Mouse (Mus musculus) intestine, embryonic 14.5 days (tissue): ENCODE results near the gene Atxn7l3. TPM values are rescaled to one million over a fixed set of nuclear protein-coding genes. Genes with fewer than 3 reads are reported as not detected.
A peak's percentile ranks its signal among the peaks of the same experiment; 100 is the strongest.

Experiments used
- ATAC-seq: fragments of 200-750 bp; cut with Nextera tagmentation; replicated peaks from 2 replicates; pipeline ENCODE4 v1.8.0; 2017; ENCODE audit warnings: low read depth, moderate number of reproducible peaks, moderate TSS enrichment, moderate library complexity; ENCODE audit not compliant: low FRiP score, low TSS enrichment
- DNase-seq: peaks from one replicate; pipeline ENCODE4 v3.0.0-alpha.2; 2018; ENCODE audit warnings: low spot score
- H3K27ac ChIP-seq: fragments of 300-500 bp; sonication (generic); 2 replicates; pipeline ENCODE4 v1.5.1; 2014; ENCODE audit warnings: low read depth, mild to moderate bottlenecking, control low read depth
- H3K27me3 ChIP-seq: fragments of 300-500 bp; sonication (generic); replicated peaks from 2 replicates; pipeline ENCODE4 v1.6.1; 2014; ENCODE audit warnings: low read length, control low read depth; ENCODE audit not compliant: control insufficient read depth, insufficient read depth
- H3K36me3 ChIP-seq: fragments of 300-500 bp; sonication (generic); 2 replicates; pipeline ENCODE4 v1.6.1; 2014; ENCODE audit warnings: low read length, control low read depth; ENCODE audit not compliant: control insufficient read depth, insufficient read depth
- H3K4me1 ChIP-seq: fragments of 300-500 bp; sonication (generic); replicated peaks from 2 replicates; pipeline ENCODE4 v1.6.1; 2014; ENCODE audit warnings: low read length, control low read depth, mixed read lengths; ENCODE audit not compliant: control insufficient read depth, insufficient read depth
- H3K4me2 ChIP-seq: fragments of 300-500 bp; sonication (generic); 2 replicates; pipeline ENCODE4 v1.6.1; 2014; ENCODE audit warnings: low read length
- H3K4me3 ChIP-seq: fragments of 300-500 bp; sonication (generic); 2 replicates; pipeline ENCODE4 v1.5.1; 2014; ENCODE audit warnings: low read depth, low read length, control low read depth, mixed read lengths
- H3K9ac ChIP-seq: fragments of 300-500 bp; sonication (generic); 2 replicates; pipeline ENCODE4 v1.6.1; 2014; ENCODE audit warnings: mild to moderate bottlenecking, low read length
- H3K9me3 ChIP-seq: fragments of 300-500 bp; sonication (generic); 2 replicates; pipeline ENCODE4 v1.6.1; 2016; ENCODE audit warnings: low read length, control low read depth; ENCODE audit not compliant: control insufficient read depth
- WGBS: fragments of 180-500 bp; shearing (Covaris S2); extraction: QIAGEN DNeasy Blood & Tissue Kit; methylation state at CpG from one replicate; pipeline ENCODE4 v1.1.7; 2014; 5-methylcytosine and 5-hydroxymethylcytosine counted together
- polyA plus RNA-seq: library from polyadenylated mRNA; unstranded; fragments of >200 nt; fragmentation: Nextera tagmentation; extraction: Ambion mirVana; gene quantifications from 2 replicates; pipeline ENCODE4 v1.2.1, GENCODE M21; 2014

Atxn7l3 gene
- polyA plus RNA-seq, 1 experiment from 2014 or later, result 17.5 TPM

- H3K4me1 ChIP-seq, result peaks cover 16% of the 10 kb centered on the region
- DNase-seq, result no peak
- 68% methylated on average over 5 of the region's 5 CpGs for WGBS
- H3K9ac ChIP-seq, result no peak overlapping the region
- no peak overlapping the region for H3K27ac ChIP-seq
- H3K4me2 ChIP-seq, result peak overlapping the region; percentile 69
- peak overlapping the region; percentile 82; the same call in 1 of the 2 replicates for H3K4me3 ChIP-seq
- H3K36me3 ChIP-seq, result peaks cover 47% of the 10 kb centered on the region
- no peaks in the 10 kb centered on the region for H3K9me3 ChIP-seq
- no peaks in the 10 kb centered on the region for H3K27me3 ChIP-seq
- no peak for ATAC-seq
Observed at GRCm38 (mm10) chr11:102294416-102294815, 2.0 kb downstream of the Atxn7l3 start.

- H3K4me2 ChIP-seq, result no peak overlapping the region
- no peak overlapping the region for H3K27ac ChIP-seq
- DNase-seq (no peak), ATAC-seq (no peak)
- peaks cover 16% of the 10 kb centered on the region for H3K4me1 ChIP-seq
- H3K4me3 ChIP-seq, result no peak overlapping the region
- no peak overlapping the region for H3K9ac ChIP-seq
- no peaks in the 10 kb centered on the region for H3K27me3 ChIP-seq
- H3K36me3 ChIP-seq, result peaks cover 49% of the 10 kb centered on the region
- H3K9me3 ChIP-seq, result no peaks in the 10 kb centered on the region
- WGBS, result 93% methylated on average over 13 of the region's 13 CpGs
Observed at GRCm38 (mm10) chr11:102293971-102294370, 2.5 kb downstream of the Atxn7l3 start.

GRCm38 (mm10) chr11:102291051-102291535 lies 5.3 kb downstream of the Atxn7l3 start:
- Histone ChIP-seq H3K27me3 (no peaks in the 10 kb centered on the region), H3K27ac (no peak overlapping the region), H3K9me3 (no peaks in the 10 kb centered on the region), H3K4me1 (peaks cover 14% of the 10 kb centered on the region), H3K9ac (no peak overlapping the region), H3K4me2 (no peak overlapping the region), H3K36me3 (peaks cover 65% of the 10 kb centered on the region), H3K4me3 (no peak overlapping the region)
- DNase-seq (no peak), ATAC-seq (no peak)
- WGBS, result 89% methylated on average over 11 of the region's 11 CpGs

- DNase-seq (no peak), ATAC-seq (no peak)
- Histone ChIP-seq H3K4me1 (peaks cover 18% of the 10 kb centered on the region), H3K9me3 (no peaks in the 10 kb centered on the region), H3K4me2 (no peak overlapping the region), H3K36me3 (peaks cover 65% of the 10 kb centered on the region), H3K27ac (no peak overlapping the region), H3K27me3 (no peaks in the 10 kb centered on the region), H3K4me3 (no peak overlapping the region), H3K9ac (no peak overlapping the region)
- 87% methylated on average over 4 of the region's 4 CpGs for WGBS
Observed at GRCm38 (mm10) chr11:102290141-102290540, 6.3 kb downstream of the Atxn7l3 start.

- no peak for ATAC-seq
- H3K9me3 ChIP-seq, result no peaks in the 10 kb centered on the region
- peaks cover 13% of the 10 kb centered on the region for H3K4me1 ChIP-seq
- 56% methylated on average over 6 of the region's 6 CpGs for WGBS
- H3K4me3 ChIP-seq, result no peak overlapping the region
- H3K4me2 ChIP-seq, result no peak overlapping the region
- no peak overlapping the region for H3K9ac ChIP-seq
- H3K27me3 ChIP-seq, result no peaks in the 10 kb centered on the region
- H3K36me3 ChIP-seq, result peaks cover 65% of the 10 kb centered on the region
- no peak for DNase-seq
- H3K27ac ChIP-seq, result no peak overlapping the region
Observed at GRCm38 (mm10) chr11:102289511-102290100, 6.8 kb downstream of the Atxn7l3 start.

GRCm38 (mm10) chr11:102288913-102289312 lies 7.5 kb downstream of the Atxn7l3 start:
- Histone ChIP-seq H3K9me3 (no peaks in the 10 kb centered on the region), H3K4me2 (no peak overlapping the region), H3K4me3 (no peak overlapping the region), H3K36me3 (peaks cover 63% of the 10 kb centered on the region), H3K9ac (no peak overlapping the region), H3K27ac (no peak overlapping the region), H3K4me1 (peaks cover 11% of the 10 kb centered on the region), H3K27me3 (no peaks in the 10 kb centered on the region)
- WGBS, result 65% methylated on average over 2 of the region's 2 CpGs
- ATAC-seq (no peak), DNase-seq (no peak)

- H3K36me3 ChIP-seq, result peaks cover 56% of the 10 kb centered on the region
- no peaks in the 10 kb centered on the region for H3K9me3 ChIP-seq
- ATAC-seq (no peak), DNase-seq (no peak)
- WGBS, result 85% methylated on average over 8 of the region's 8 CpGs
- H3K4me2 ChIP-seq, result no peak overlapping the region
- H3K27me3 ChIP-seq, result no peaks in the 10 kb centered on the region
- H3K4me3 ChIP-seq, result no peak overlapping the region
- peaks cover 11% of the 10 kb centered on the region for H3K4me1 ChIP-seq
- no peak overlapping the region for H3K9ac ChIP-seq
- no peak overlapping the region for H3K27ac ChIP-seq
Observed at GRCm38 (mm10) chr11:102288027-102288804, 8.2 kb downstream of the Atxn7l3 start.

- Histone ChIP-seq H3K27ac (no peak overlapping the region), H3K4me1 (peaks cover 11% of the 10 kb centered on the region), H3K27me3 (no peaks in the 10 kb centered on the region), H3K36me3 (peaks cover 49% of the 10 kb centered on the region), H3K9ac (no peak overlapping the region), H3K4me2 (no peak overlapping the region), H3K4me3 (no peak overlapping the region), H3K9me3 (no peaks in the 10 kb centered on the region)
- ATAC-seq, result no peak
- 88% methylated on average over 8 of the region's 8 CpGs for WGBS
- no peak for DNase-seq
Observed at GRCm38 (mm10) chr11:102287485-102287884, 8.9 kb downstream of the Atxn7l3 start.
